Mouse (Mus musculus) brain, embryonic 14.5 days (tissue): ENCODE measurements around the gene Gstp2.

Experiments
- CTCF ChIP-seq: fragments of 200-500 bp; IDR thresholded peaks from 2 replicates; pipeline ENCODE4 v1.5.1; 2012; ENCODE audit warnings: inconsistent platforms, mild to moderate bottlenecking, moderate library complexity, borderline replicate concordance; ENCODE audit not compliant: insufficient read depth, insufficient read length; ENCODE audit errors: extremely low read depth
- POLR2A ChIP-seq: fragments of 200-500 bp; IDR thresholded peaks from 2 replicates; pipeline ENCODE4 v1.6.1; 2012; ENCODE audit warnings: mild to moderate bottlenecking, inconsistent platforms, borderline replicate concordance; ENCODE audit not compliant: poor library complexity, insufficient read depth, insufficient read length, severe bottlenecking; ENCODE audit errors: extremely low read depth

- TF ChIP-seq CTCF (no peak), POLR2A (no peak)
These were observed 49.1 kb downstream of the Gstp2 start for GRCm38 (mm10) chr19:3996747-3997146.
